Mouse (Mus musculus) skeletal muscle tissue, adult 2 months (tissue): ENCODE measurements around the gene Gpr15.

Experiments
- DNase-seq: peaks from one replicate; pipeline ENCODE4 v3.0.0-alpha.2; 2012; ENCODE audit warnings: low read depth, low spot score

Gpr15 gene

DNA sequence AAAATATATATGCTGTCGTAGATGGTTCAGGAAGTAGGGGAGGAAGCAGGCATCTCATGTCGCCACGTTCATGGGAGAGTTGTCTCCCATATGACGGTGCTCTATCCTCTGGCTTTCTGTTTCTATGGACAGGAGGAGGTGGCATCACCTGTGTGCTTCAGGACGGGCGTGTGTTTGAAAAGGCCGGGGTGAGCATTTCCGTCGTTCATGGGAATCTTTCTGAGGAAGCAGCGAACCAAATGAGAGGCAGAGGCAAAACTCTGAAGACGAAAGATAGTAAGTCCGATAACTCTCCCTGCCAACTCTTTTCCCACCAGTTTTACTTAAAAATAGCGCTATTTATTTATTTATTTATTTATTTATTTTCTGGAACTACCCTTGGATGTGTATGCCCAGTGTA is 46.5 kb downstream of the Gpr15 start:
- no peak for DNase-seq

DNA sequence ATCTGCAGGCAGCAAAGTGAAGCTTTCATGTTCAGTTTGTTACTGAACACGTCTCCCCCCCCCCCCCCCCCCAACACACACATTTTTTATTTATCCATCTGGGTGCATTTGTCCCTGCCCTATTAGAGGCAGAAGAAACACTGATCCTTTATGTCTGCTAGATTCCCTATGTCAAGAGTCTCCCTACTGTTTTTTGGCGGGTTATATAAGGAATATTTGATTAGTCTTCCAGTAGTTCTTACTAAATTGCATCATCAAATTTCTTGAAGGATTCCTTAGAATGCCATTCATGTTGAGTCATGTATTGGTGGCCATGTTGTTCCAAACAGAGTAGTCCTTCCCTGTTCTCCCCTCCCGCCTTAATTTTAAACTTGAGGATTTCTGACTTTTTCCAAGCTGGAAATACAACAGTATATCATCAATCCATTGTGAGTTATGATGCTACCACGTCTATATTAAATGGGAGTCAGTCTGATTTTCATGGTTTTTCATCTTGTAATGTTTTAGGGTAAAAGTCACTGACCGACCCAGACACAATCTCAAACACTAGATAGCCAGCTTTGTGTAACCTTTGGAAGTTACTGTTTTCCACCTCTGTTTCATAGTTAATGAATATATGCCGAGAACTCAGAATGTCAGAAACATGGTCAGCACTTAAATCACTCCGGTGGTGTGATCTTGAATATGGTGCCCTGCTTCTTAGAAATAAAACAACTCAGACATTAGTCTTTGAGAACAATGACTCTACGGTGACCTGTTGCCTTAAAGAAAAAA is 47.5 kb downstream of the Gpr15 start:
- no peak for DNase-seq

DNA sequence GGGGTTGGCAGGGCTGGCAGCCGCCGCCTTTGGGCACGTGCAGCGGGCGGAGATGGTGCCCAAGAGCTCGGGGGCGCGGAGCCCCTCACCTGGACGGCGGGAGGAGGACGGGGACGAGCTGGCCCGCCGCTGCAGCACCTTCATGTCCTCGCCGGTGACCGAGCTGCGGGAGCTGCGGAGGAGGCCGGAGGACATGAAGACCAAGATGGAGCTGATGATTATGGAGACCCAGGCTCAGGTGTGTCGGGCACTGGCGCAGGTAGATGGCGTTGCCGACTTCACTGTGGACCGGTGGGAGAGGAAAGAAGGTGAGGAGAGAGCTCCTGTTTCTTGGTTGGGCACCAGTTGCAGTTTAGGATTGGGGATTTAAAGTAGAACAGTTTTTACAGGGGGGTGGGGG is 48.2 kb downstream of the Gpr15 start:
- no peak for DNase-seq

DNA sequence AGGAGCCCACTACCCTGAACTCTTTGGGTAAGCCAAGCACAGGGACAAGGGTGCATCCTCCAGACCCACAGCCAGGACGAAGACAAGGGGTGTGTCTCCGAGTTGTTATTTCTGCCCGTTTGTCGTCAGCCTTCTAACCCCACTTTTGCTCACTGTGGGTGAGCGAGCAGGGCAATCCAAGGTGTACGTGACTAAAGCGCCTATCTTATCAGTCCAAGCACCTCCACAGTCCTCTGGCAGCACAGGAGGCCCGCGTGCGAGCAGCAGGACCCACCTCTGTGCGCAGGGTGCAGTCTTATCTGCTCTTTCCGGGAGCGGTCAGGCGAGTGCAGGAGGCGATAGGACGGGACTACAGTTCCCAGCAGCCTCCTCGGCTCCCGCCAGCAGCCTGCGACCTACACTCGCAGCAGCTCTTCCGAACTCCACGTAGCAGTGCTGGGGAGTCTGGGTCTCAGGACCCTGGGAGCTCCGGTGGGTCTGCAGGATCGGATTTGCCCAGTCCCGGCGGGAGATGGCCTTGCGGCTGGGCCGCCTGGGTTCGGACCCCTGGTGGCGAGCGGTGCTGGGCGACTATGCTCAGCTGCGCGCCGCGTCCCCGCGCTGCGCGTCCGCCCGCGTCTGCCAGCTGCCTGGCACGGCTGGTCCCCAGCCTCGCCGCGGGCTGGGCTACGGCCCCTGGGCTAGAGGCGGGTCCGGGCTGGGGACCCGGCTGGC is 48.8 kb downstream of the Gpr15 start, which contains the start of gene Cpox:
Gene Cpox, plus strand, starts transcription at position 376 of the 714 bp plus-strand sequence.
- DNase-seq: peak; percentile 77

DNA sequence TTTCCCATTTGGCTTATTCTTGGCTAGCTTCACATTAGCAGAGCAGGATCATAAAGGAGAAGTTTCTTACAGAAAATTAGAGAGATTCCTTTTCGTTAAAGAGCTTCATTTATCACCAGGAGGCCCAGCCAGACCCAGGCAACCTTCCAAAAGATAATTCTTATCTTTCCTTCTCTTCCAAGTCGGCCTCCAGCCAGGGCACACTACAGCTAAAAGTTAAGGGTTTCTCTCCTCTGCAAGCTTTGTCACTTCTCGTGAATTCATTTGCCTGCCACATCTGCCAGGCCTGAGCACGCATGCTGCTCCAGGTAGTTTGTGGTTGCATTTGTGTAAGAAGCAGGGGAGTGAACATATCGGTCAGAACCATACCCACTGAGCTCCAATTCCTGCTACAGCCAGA is 49.6 kb downstream of the Gpr15 start:
- no peak for DNase-seq

DNA sequence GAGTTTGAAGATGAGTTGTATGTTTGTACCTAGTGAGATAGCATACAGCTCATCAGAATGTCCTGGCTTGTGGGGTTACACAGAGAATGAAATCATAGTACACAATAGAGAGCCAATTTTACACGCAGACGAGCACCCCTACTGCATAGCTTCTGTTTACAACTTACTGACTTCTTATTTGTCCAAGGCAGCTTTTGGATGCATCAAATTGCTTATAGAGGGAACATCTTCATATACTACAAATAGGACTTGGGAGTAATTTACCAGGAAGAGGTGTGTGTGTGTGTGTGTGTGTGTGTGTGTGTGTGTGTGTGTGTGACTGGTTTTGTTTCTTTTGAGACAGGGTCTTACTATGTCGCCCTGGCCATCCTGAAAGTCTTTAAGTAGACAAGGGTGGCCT is 50.3 kb downstream of the Gpr15 start:
- DNase-seq: no peak
